In the genomic region with DNA sequence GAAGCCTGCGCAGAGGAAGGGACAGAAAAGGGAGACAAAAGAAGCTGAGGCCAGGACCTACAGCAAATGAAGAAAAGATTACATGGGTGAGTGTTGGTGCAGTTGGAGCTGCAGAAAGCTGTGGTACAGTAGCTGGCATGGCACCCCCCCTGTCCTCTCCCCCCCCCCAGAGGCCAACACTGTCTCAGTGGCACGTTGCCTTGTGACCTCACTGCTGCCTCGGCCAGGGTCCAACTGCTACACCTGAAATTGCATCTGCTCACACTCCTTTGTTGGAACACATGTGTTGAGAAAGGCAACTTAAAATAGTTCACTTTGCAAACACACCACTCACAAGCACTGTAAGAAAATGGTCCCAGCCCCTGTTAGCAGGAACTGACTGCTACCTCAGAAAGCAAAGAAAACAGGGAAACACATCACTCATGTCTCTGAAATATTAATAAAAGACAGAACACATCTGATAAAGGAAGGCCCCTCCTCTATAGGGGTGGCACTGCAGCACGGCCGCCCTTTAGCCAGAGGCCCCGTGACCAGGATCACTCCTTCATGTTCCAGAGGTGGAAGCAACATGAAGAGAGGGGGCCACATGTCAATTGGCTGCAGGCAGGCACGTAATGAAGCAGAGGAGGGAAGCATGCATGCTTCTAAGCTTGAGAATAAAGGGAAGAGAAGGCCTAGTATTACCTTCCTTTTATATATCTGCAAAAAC, we compare ENCODE assay signal across 11 mouse cellular contexts.
DNase-seq lines count a peak whose midpoint lies in the region; ATAC-seq lines count a peak whose summit lies in the region.
"Had no signal": no experiment of that assay in that cellular context is flagged by ENCODE, and none has a peak within 500 bp of the region (broad histone marks: within the 10 kb centered on the region; RNA-seq: fewer than 3 reads in every experiment).

No protein-coding gene starts in this region.

- no peak for DNase-seq in midbrain, embryonic 11.5 days (ENCODE audit: low spot score, missing footprints)
- no peak for DNase-seq in hindbrain, embryonic 14.5 days (ENCODE audit: low spot score)
- no peak for DNase-seq in spleen, adult 18-20 months
- DNase-seq in cerebellum, adult 11 months: no peak
- DNase-seq in adrenal gland, adult 18-20 months (ENCODE audit: low spot score in 2 of 2): no peak
- DNase-seq: lung, adult 2 months had no signal

- 0 out of 2 replicates have a peak overlapping the region, but pooled peaks have one; percentile 2 for H3K4me2 ChIP-seq in midbrain, embryonic 13.5 days (replicated peaks)
- H3K4me2 ChIP-seq in midbrain, embryonic 11.5 days: no peak overlapping the region
- H3K4me2 ChIP-seq in hindbrain, embryonic 14.5 days (replicated peaks): no peak overlapping the region
- H3K4me2 ChIP-seq in limb, embryonic 13.5 days (replicated peaks): peak overlapping the region; percentile 11; the same call in 1 of the 2 replicates
- H3K4me2 ChIP-seq: heart, embryonic 15.5 days; limb, embryonic 15.5 days had no signal

- 0 out of 2 replicates have a peak, but pooled peaks have one; percentile 8 for ATAC-seq in midbrain, embryonic 13.5 days
- ATAC-seq in midbrain, embryonic 11.5 days (ENCODE audit: low FRiP score): no peak
- ATAC-seq in hindbrain, embryonic 14.5 days (ENCODE audit: low FRiP score): no peak
- no peak for ATAC-seq in limb, embryonic 13.5 days (ENCODE audit: low FRiP score, low read depth)
- ATAC-seq: inflammation-experienced regulatory T-cells, adult 6 months had no signal

- no peak overlapping the region for H3K4me3 ChIP-seq in midbrain, embryonic 13.5 days (replicated peaks)
- no peak overlapping the region for H3K4me3 ChIP-seq in midbrain, embryonic 11.5 days (ENCODE audit: low read depth, low read length)
- no peak overlapping the region for H3K4me3 ChIP-seq in hindbrain, embryonic 14.5 days (replicated peaks; ENCODE audit: low read length)
- H3K4me3 ChIP-seq in limb, embryonic 13.5 days: no peak overlapping the region
- H3K4me3 ChIP-seq: heart, embryonic 15.5 days; limb, embryonic 15.5 days had no signal

- H3K4me1 ChIP-seq in midbrain, embryonic 13.5 days (replicated peaks): peaks cover 70% of the 10 kb centered on the region
- peaks cover 15% of the 10 kb centered on the region for H3K4me1 ChIP-seq in midbrain, embryonic 11.5 days (ENCODE audit: control insufficient read depth, insufficient read depth, low read length)
- peaks cover 57% of the 10 kb centered on the region for H3K4me1 ChIP-seq in hindbrain, embryonic 14.5 days (replicated peaks; ENCODE audit: control insufficient read depth, insufficient read depth, low read length)
- H3K4me1 ChIP-seq in limb, embryonic 13.5 days: peaks cover 69% of the 10 kb centered on the region

- H3K36me3 ChIP-seq in midbrain, embryonic 13.5 days: peaks cover 16% of the 10 kb centered on the region
- H3K36me3 ChIP-seq in midbrain, embryonic 11.5 days (ENCODE audit: control insufficient read depth, insufficient read depth, low read length): no peaks in the 10 kb centered on the region
- peaks cover 6% of the 10 kb centered on the region; the same call in 1 of the 2 replicates for H3K36me3 ChIP-seq in hindbrain, embryonic 14.5 days (replicated peaks; ENCODE audit: control insufficient read depth, insufficient read depth)
- peaks cover 15% of the 10 kb centered on the region for H3K36me3 ChIP-seq in limb, embryonic 13.5 days

- H3K9me3 ChIP-seq in midbrain, embryonic 13.5 days: no peaks in the 10 kb centered on the region
- no peaks in the 10 kb centered on the region for H3K9me3 ChIP-seq in midbrain, embryonic 11.5 days (ENCODE audit: control insufficient read depth, low read length)
- no peaks in the 10 kb centered on the region for H3K9me3 ChIP-seq in hindbrain, embryonic 14.5 days (ENCODE audit: control insufficient read depth, low read length)
- no peaks in the 10 kb centered on the region for H3K9me3 ChIP-seq in limb, embryonic 13.5 days
- H3K9me3 ChIP-seq: heart, embryonic 15.5 days; limb, embryonic 15.5 days had no signal

- peak overlapping the region; percentile 88 for H3K27ac ChIP-seq in midbrain, embryonic 13.5 days
- no peak overlapping the region for H3K27ac ChIP-seq in midbrain, embryonic 11.5 days (ENCODE audit: low read depth, low read length)
- peak overlapping the region; percentile 77 for H3K27ac ChIP-seq in hindbrain, embryonic 14.5 days
- peak overlapping the region; percentile 52; the same call in 1 of the 2 replicates for H3K27ac ChIP-seq in limb, embryonic 13.5 days
- H3K27ac ChIP-seq: heart, embryonic 15.5 days; limb, embryonic 15.5 days had no signal

- H3K27me3 ChIP-seq in midbrain, embryonic 13.5 days: no peaks in the 10 kb centered on the region
- no peaks in the 10 kb centered on the region for H3K27me3 ChIP-seq in midbrain, embryonic 11.5 days (ENCODE audit: control insufficient read depth, insufficient read depth, low read length)
- H3K27me3 ChIP-seq in hindbrain, embryonic 14.5 days (ENCODE audit: control insufficient read depth, insufficient read depth, low read length): no peaks in the 10 kb centered on the region
- H3K27me3 ChIP-seq in limb, embryonic 13.5 days: 0 out of 2 replicates have a peak, but pooled peaks cover 3% of the 10 kb centered on the region
- H3K27me3 ChIP-seq: heart, embryonic 15.5 days; limb, embryonic 15.5 days had no signal

- H3K9ac ChIP-seq in midbrain, embryonic 13.5 days (replicated peaks): peak overlapping the region; percentile 50
- H3K9ac ChIP-seq in midbrain, embryonic 11.5 days (ENCODE audit: low read length): no peak overlapping the region
- H3K9ac ChIP-seq in hindbrain, embryonic 14.5 days: peak overlapping the region; percentile 40
- 0 out of 2 replicates have a peak overlapping the region, but pooled peaks have one; percentile 43 for H3K9ac ChIP-seq in limb, embryonic 13.5 days
- H3K9ac ChIP-seq: heart, embryonic 15.5 days; limb, embryonic 15.5 days had no signal

- 70% methylated on average over 7 of the region's 7 CpGs for WGBS in midbrain, embryonic 13.5 days
- WGBS in midbrain, embryonic 11.5 days: 82% methylated on average over 7 of the region's 7 CpGs
- 72% methylated on average over 7 of the region's 7 CpGs for WGBS in hindbrain, embryonic 14.5 days
- 54% methylated on average over 7 of the region's 7 CpGs for WGBS in limb, embryonic 13.5 days

Comparison
In these comparisons a context has a peak if more than half of its experiments do, and no peak if none do; other contexts are left out.
1. H3K4me2 ChIP-seq: peak in midbrain, embryonic 13.5 days (single experiment) and limb, embryonic 13.5 days (single experiment); none in midbrain, embryonic 11.5 days (single experiment) and hindbrain, embryonic 14.5 days (single experiment).